Mouse (Mus musculus) brown adipose tissue, adult 24 weeks (tissue): Measurements from ENCODE around the gene Car10. TPM values are rescaled to one million over a fixed set of nuclear protein-coding genes. Genes with fewer than 3 reads are reported as not detected.

Experiments
- H3K27ac ChIP-seq: fragments of 200-500 bp; replicated peaks from 2 replicates; pipeline ENCODE4 v1.5.1; 2012; ENCODE audit warnings: low read depth, mild to moderate bottlenecking, low read length
- H3K4me1 ChIP-seq: fragments of 200-500 bp; 2 replicates; pipeline ENCODE4 v1.6.1; 2012; ENCODE audit warnings: low read length, mixed read lengths; ENCODE audit not compliant: control insufficient read depth, insufficient read depth, insufficient read length
- H3K4me3 ChIP-seq: fragments of 200-500 bp; 2 replicates; pipeline ENCODE4 v1.5.1; 2012; ENCODE audit warnings: low read depth, mild to moderate bottlenecking, low read length, moderate library complexity; ENCODE audit not compliant: insufficient read depth
- polyA plus RNA-seq: library from polyadenylated mRNA; stranded (reverse); fragments of >200 nt; gene quantifications from 2 replicates; pipeline ENCODE4 v1.2.4, GENCODE M21; 2012; ENCODE audit not compliant: missing spikeins, insufficient read depth, insufficient read length

Gene Car10
- polyA plus RNA-seq, 1 experiment = 0.52 TPM

DNA sequence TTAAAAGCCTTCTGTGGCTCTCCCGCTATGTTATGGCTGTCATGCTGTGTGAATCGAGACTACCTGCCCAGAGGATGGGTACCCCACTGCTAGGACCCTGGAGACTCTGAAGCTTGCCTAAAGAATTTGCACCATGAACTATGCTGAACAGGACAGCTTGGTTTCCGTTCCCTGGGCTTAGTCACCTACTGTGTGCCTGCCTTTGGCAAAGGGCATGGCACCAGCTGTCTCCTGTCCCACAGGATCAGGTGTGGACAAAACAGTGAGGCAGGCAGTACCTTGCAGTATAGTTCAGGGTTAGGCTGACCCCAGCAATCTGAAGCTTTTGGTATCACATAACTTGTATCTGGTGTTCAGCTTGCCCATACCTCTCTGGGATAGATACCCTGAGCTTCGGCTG is 25.9 kb downstream of the Car10 start:
- no peak overlapping the region for H3K4me3 ChIP-seq
- H3K27ac ChIP-seq = no peak overlapping the region
- no peaks in the 10 kb centered on the region for H3K4me1 ChIP-seq

DNA sequence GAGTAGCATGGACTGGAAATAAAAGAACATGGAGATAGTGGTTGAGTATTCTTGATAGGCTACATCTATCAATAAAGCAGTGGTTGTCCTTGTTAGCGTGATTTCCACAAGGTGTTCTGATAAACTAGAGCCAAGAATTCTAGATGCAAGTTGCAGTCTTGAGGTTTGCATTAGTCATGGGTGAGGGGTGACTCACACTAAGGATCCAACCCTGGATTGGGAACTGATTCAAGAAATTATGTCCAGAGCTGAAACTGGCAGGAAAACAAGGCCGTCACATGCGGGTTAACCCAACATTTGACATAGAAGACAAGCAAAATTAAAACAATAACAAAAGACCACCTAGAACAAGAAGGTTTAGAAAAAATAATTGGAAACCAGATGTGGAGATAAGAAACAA is 28.6 kb downstream of the Car10 start:
- H3K4me1 ChIP-seq = no peaks in the 10 kb centered on the region
- no peak overlapping the region for H3K4me3 ChIP-seq
- no peak overlapping the region for H3K27ac ChIP-seq

DNA sequence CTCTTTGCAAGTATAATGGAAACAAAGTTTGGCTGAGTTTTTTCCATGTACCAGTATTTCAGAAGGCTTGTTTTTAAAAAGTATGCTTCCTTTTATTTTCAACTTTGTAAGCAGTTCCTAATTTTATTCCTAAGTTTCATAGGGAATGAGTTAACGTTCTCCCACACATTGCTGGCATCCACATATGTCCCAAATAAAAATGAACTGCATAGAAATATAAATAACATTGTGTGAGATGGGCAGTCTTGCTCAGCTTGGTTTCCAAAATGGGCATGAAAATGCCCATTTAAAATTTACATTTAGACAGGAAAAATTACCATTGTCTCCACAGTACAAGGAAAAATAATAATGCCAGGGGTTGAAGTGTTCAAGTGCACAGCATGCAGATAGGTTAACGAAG is 30.7 kb downstream of the Car10 start:
- H3K4me3 ChIP-seq = no peak overlapping the region
- H3K4me1 ChIP-seq = no peaks in the 10 kb centered on the region
- H3K27ac ChIP-seq = no peak overlapping the region

DNA sequence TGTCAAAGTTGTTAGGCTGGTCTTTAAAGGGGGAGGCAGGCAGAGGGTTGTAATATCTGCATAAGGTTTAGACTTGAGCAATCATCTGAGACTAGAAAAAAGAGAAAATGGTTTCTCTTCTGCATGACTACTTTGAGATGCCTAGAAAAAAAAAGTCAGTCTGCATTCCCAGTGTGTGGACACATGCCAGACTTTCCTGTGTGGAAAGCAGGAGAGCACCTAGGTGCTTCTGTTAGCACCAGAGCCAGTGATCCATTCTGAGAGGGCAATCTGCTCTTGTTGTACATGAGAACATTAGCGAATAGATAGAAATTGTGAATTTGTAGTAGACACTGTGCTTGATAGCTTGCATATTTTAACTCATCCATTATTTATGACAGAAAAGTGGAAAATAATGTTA is 40.0 kb downstream of the Car10 start:
- no peak overlapping the region for H3K27ac ChIP-seq
- no peaks in the 10 kb centered on the region for H3K4me1 ChIP-seq
- H3K4me3 ChIP-seq = no peak overlapping the region

DNA sequence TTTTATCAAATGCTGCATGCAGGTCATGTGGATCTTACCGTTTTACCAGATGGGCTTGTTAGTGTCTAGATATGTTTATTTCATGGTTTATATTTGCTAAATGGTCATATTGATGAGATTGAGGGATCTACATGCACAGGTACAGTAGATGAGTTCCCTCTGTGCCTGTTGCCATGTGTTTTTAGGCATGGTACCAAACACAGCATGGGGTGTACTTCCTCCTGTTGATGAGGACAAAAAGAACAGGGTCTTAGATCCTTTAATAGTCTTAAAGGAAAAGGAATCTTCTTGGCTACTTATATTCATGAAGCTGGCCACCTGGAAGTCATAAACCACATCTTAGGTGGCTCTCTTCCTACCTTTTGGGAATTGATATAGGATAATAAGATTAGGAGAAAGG is 43.9 kb downstream of the Car10 start:
- H3K4me3 ChIP-seq = no peak overlapping the region
- H3K4me1 ChIP-seq = no peaks in the 10 kb centered on the region

DNA sequence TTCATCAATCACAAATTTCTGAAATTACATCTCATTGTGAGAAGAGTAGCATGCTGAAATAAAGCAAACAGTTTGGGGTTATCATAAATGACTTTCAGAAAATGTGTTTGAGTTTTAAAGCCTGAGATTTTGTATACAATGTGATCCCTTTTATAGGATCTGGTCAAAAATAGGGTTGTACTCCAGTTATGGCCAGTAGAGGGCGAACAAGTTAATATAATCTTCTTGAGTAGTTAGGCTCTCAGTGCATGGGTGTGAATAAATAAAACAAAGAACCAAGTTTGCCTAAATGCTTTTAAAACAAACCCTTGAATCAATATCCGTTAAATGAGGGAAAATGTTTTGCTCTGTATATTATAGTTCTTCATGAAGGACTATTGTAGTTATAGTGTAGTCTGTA is 46.7 kb downstream of the Car10 start:
- Histone ChIP-seq H3K4me1 (no peaks in the 10 kb centered on the region), H3K27ac (no peak overlapping the region), H3K4me3 (no peak overlapping the region)

More for the DNA sequence above, 43.9 kb downstream of the Car10 start:
- no peak overlapping the region for H3K27ac ChIP-seq

DNA sequence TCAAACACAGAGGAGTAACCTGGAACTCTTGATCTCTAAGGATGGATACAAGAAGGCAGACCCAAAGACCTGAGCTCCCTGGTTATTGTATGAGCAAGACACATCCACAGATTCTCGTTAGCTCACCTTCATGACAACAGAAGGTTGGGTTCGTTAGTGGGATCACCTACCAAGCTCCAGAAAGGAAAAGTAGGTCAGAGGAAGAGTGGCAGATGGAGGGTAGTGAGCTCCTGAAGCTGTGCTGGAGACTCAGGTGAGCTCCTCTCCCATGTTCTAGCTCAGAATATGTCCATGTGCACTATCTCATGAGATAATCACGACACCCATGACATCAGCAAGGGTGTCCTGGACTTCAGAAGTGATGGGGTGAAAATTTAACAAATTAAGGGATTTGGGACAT is 57.1 kb downstream of the Car10 start:
- H3K4me3 ChIP-seq = no peak overlapping the region
- no peaks in the 10 kb centered on the region for H3K4me1 ChIP-seq
- no peak overlapping the region for H3K27ac ChIP-seq

DNA sequence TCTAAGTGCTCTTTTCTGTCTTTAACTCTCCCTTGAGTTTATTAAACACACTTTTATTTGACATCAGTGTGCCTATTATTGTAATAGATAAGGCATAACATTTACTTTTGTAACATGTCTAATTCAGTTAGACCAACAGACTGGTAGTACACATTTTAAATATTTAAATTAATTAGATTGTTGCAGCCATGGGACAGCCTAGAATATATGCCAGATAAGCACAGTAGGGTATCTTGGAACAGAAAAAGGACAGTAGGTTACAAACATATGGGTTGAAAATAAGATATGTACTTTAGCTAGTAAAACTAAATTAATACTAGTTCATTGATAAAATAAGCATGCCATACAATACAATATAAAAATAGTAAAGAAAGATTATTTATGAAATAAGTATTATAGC is 74.6 kb downstream of the Car10 start:
- no peaks in the 10 kb centered on the region for H3K4me1 ChIP-seq
- no peak overlapping the region for H3K4me3 ChIP-seq
- H3K27ac ChIP-seq = no peak overlapping the region

DNA sequence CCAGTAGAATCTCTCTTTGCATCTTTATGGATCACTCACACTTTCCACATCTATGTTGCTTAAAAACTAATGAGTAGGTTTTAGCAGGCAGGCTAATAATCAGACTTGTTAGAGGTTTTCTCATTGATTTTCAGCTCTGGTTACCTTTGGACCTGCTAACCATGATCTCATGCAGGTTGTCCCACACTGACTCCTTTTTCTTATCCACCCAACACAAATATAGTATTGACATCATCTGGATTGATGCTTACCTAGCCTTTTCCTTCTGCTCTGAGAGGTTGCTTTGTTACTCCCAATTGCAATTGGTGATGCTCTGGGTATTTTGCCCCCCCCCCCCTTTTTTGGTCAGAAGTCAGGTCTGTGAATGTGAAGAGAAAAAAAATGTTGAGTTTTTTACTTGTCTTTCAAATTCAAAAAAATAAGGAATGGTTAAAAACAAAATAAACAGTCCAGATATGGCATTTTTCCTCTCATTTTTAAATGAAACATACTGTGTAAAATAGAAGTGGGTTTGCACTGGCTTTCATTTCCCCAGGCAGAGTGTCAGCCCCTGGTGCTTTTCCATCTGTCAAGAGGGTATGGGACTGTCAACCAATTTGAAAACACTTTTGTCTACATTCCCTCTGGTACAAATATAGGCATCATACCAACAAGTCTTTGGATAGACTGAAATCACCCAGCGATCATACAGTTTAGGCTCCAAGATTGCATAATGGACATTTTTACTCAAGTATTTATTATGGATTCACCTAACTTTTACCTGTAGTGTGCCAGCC is 75.9 kb downstream of the Car10 start:
- no peak overlapping the region for H3K27ac ChIP-seq
- H3K4me3 ChIP-seq = no peak overlapping the region
- no peaks in the 10 kb centered on the region for H3K4me1 ChIP-seq

DNA sequence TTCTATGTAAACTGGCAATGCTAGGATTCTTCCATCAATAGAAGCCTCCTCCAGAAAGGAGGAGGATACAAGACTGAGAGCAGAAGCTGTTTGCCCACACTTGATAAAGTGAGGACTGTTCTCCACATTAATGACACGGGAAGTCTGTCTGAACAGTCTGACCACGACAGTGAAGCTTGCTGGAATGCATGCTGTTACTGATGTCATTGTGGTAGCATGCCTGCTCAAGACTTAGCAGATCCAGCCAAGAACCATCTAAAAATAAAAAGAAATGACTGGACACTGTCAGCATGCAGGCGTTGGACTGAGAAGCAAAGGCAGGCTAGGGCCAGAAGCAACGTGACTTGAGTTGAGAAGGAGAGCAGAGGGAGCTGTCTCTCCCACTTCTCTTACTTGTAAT is 87.6 kb downstream of the Car10 start:
- no peak overlapping the region for H3K27ac ChIP-seq

DNA sequence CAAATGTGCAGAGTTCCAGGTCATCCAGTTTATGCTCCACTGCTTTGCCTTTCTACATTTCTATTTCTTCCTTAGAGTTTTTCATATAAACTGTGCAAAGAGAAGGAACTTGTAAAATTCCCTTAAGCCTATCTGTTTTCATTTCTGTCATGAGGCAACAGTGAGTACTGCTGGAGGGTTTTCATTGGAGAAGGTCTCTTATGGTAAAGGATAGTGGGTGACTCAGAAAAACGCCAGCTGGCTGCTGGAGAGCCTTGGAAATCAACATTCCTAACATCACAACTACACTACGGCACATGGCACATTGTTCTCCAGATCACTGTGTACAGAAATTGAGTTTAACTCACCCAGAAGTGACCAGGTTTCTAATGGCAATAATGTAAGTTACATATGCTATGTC is 88.3 kb downstream of the Car10 start:
- Histone ChIP-seq H3K4me1 (no peaks in the 10 kb centered on the region), H3K27ac (no peak overlapping the region), H3K4me3 (no peak overlapping the region)

More for the DNA sequence above, 87.6 kb downstream of the Car10 start:
- H3K4me3 ChIP-seq = no peak overlapping the region
- no peaks in the 10 kb centered on the region for H3K4me1 ChIP-seq

DNA sequence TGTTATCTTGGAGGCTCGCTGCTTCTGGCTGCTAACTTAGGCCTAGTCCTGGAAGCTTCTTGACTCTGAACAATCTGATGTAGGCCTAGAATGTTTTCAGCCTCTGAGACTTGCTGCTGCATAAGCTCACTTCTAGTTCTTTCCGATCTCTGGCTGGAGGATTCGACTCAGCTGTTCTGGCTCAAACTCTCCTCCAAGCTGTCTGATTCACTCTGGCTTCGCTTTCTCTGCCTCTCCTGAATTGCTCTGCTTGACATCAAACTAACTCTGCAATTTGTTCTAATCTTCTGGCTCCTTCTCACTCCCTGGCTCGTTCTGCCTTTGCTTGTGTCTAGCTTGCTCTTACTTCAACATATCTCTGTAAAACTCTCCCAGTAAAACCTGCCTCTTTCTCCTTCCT is 90.8 kb downstream of the Car10 start:
- Histone ChIP-seq H3K27ac (no peak overlapping the region), H3K4me3 (no peak overlapping the region), H3K4me1 (no peaks in the 10 kb centered on the region)

DNA sequence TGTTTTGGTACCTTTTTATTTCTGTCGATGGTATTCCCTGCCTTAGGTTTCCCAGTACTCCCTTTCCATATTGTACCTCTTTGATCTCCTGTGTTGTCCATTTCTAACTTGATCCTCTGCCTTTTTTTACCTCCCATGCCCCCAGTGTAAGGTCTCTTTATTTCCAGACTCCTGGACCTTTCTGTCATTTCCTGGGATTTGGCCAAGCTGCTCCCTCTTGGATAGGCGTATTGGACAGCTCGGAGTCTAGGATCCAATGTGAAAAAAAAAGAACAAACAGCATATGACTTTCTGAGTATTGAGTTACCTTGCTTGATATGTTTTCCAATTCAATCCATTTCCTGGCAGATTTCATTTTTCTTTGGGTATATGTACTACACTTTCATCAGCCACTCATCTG is 102.2 kb downstream of the Car10 start:
- no peak overlapping the region for H3K27ac ChIP-seq
- H3K4me1 ChIP-seq = no peaks in the 10 kb centered on the region
- no peak overlapping the region for H3K4me3 ChIP-seq

DNA sequence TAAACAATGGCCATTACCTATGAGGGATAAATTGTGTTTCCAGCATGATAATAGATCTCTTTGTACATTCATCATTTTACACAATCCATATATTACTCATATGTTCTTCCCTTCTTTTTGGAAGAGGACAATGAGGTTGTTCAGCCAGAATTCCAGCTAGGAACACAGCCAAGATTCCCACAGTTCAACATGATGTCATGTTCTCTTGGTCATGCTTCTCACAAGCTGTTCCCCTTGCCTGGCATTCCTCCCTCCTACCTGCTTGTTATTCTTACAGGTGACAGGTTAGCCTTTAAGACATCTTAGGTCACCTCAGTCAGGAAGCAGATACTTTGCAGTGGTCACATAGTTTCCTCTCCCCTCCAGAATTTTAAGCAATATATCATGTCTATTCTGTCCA is 119.6 kb downstream of the Car10 start:
- Histone ChIP-seq H3K27ac (no peak overlapping the region), H3K4me3 (no peak overlapping the region), H3K4me1 (no peaks in the 10 kb centered on the region)

DNA sequence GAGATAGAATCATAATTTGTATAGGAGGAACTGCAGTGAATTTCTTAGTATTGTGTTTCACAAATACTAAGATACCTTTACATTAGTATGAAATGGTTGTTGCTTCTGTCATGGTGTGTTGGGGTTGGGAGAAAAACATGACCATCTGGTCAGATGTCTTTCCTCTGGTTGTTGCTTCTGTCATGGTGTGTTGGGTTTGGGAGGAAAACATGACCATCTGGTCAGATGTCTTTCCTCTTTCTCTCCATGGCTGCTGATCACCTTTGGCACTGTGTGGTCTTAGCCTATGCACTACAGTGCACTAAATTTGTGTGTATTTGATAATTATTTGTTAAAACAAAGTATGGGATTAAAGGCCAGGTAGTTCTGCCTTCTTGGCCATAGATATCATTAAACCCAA is 132.2 kb downstream of the Car10 start:
- H3K4me3 ChIP-seq = no peak overlapping the region
- no peak overlapping the region for H3K27ac ChIP-seq
- H3K4me1 ChIP-seq = no peaks in the 10 kb centered on the region

DNA sequence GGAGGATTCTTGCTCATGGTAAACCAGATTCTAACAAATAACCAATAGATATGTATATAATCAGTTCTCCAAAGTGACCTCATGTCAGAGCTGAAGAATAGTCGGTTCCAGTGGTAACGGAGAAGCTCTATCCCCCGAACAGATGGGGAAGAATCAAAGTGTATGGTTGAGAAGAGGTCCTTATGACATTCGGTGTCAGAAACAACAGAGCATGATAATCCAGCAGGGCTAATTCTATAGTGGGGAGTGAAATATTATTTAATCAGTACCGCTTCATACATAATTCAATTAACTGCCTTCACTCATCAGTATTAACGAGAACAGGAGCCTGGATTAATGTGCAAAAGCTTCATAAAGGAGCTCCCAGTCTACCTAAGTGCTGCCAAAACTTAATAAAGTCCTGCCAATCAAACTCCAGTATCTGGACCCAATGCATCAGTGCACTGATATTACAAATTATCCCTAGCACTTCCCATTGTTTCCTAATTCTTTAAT is 152.0 kb downstream of the Car10 start:
- no peak overlapping the region for H3K27ac ChIP-seq
- H3K4me1 ChIP-seq = no peaks in the 10 kb centered on the region
- H3K4me3 ChIP-seq = no peak overlapping the region
